Mouse (Mus musculus) layer of hippocampus, postnatal 14 days (tissue): ENCODE measurements at regions not wholly inside any gene's neighbourhood (a gene's known extent, or its start where the extent isn't known, plus 50 kb on each side); places are given as distances from the start of the nearest gene placed in this dataset.
"Not testable (repeated sequence)": the region's sequence is repeated elsewhere in the genome, so short reads cannot be mapped to it uniquely, and the experiment has no call there.

Source experiments
- DNase-seq, 2 experiments: peaks; one replicate each; pipeline ENCODE4 v3.0.0; 2021 to 2022; ENCODE audit warnings: low spot score in 2 of 2, mixed read lengths in 1 of 2

DNA sequence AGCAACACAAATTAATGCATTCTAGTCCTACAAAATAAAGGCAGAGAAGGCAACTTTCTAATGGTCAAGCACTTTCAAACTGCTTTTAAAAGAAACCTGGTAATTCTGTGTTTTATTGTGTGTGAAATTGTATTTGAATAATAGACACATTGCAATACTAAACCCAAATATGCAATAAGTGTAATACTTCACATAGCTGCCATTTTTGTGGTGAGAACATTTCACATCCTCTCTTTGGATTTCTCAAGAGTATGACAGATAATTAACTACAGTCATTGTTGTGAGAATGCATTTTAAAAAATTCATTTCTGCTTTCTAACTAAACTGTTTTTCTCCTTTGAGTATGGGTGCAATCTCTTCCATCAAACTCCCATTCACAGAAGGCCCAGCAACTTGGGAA is 256.4 kb downstream of the Sema3d start:
- DNase-seq: no peak

GRCm38 (mm10) chr5:12646269-12646668 is 263.1 kb downstream of the Sema3d start:
- DNase-seq: no peak

- no peak for DNase-seq
Measured at GRCm38 (mm10) chr5:12673666-12674065, 290.5 kb downstream of the Sema3d start.

- no peak for DNase-seq
Measured at GRCm38 (mm10) chr5:12674134-12674533, 290.9 kb downstream of the Sema3d start.

GRCm38 (mm10) chr5:12676712-12677111 is 293.5 kb downstream of the Sema3d start:
- no peak for DNase-seq

- DNase-seq: no peak
Measured at GRCm38 (mm10) chr5:12714894-12715293, 331.7 kb downstream of the Sema3d start.

DNA sequence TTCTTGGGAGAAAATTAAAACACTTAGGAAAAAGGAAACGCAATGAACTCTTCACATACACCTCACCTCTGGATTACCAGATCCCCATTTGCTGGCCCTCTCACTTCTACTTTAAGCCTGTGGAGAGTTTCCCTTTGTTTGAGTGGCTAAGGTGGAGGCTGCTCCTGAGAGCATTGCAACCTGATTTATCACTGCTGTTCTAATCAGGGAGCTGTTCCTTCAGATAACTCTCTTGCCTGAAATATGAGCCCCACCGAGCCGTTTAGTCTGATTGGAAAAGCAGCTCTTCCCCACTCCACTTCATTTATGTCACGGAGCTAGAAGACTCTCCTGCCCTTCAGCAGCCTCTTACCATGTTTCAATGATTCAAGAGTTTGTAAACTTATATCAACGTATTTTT is 368.3 kb downstream of the Sema3d start:
- DNase-seq: no peak

DNA sequence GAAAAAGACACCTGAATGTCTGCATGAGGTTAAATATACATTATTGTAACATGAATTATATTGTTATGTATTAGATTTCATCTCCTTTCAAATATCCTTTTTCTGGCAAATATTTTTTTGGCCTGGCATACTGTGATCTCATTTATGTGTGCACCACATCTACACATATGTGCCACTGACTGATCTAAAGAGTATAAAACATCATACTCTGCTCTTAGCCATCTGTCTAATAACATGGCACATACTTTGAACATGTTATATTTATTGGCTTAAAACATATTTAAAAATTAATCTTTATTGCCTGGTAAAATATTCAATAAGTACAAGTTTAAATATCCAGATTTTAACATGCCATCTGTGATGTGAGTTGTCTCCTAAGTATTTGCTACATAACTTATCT is 365.6 kb upstream of the Sema3a start:
- DNase-seq: no peak

DNA sequence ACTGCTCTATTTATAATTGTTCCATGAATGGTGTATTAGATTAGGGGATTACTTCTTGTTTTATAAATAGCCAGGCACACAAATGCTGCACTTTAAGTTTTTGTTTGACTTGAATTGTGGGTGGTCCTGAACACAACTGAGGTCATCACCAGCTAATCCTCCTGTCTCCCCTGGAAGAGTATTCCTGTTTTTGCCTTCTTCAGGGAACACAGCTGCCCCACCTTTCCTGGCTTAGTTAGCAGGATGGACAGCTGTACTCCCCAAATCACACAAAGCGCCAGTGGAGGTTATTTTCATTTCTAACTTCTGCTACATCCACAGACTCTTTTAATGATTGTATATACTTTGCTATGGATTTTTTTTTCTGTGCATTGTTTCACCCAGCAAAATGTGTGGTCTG is 357.8 kb upstream of the Sema3a start:
- DNase-seq: no peak

DNA sequence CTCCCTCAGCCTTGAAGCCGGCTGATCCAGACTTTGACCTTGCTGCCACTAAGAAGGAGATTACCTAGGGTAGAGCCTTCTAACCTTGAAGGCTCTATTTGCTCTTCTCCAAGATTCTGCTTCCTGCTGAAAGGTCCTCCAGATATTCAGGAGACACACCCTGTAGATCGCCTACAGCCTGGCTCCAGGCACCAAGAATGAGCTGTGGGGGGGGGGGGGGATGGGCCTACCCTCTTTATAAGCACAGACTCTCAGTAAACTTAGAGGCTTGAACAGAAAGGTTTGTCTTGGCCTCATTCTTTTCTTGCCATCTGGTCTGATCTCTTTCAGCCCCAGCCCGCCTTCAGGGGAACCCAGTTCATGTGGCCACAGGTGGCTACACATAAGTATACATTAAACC is 342.5 kb upstream of the Sema3a start:
- no peak for DNase-seq

DNA sequence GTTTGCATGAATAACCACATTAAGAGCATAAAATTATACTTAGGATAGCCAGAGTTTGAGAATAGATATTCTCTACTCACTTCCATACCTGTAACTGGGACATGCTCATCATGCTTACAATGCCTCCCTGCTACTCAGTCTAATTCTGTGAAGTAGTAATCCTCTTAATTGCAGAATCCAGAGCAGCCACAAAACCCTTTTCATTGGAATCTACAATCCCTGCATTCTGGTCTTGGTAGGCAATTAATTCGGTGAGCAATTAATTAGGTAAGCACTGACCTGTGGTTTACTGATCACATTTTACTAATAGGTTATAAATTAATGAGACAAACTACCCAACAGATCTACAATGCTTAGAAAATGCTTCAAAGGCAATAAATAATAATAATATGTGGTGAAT is 316.5 kb upstream of the Sema3a start:
- DNase-seq: no peak

- DNase-seq: peak in 1 of 2 experiments; percentile 10
Measured at GRCm38 (mm10) chr5:12809884-12810283, 315.3 kb upstream of the Sema3a start.

DNA sequence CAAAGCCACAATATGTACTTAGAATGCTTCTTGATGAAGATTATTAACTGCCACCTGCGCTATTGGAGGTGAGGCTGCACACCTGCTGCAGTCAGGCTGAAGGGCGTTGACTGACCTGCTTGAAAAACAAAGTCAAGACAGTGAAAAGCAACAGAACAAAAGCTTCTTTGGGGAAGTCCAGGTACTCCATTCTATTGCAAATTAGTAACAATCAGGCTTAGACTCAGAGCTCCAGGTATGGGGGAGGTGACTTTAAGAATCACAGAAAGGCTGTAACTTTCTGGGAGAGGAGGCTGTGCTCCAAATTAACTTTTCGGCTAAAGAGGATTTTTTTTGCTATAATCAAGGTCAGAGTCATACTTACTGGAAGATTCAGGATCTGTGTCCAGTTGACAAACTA is 278.0 kb upstream of the Sema3a start:
- DNase-seq: not testable (repeated sequence)

DNA sequence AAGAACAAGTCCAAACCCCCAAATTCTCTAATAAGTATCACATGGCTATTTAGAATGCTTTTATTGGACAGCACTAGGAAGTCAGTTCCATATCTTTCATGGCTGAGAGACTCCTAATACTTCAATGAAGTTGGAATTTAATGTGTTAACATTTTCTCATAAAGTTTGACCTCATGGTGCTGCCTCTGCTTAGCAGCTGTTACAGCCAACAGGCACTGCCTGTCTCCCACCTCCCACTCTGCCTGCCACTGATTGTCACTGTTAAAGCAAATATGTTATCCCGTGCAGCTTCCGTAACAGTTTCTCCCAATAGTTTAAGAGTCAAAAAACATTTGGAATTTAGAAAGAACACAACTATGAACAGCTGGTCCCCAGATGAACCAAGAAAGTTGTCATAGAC is 268.3 kb upstream of the Sema3a start:
- DNase-seq: peak in 1 of 2 experiments; percentile 13

GRCm38 (mm10) chr5:12868355-12869217 is 256.6 kb upstream of the Sema3a start:
- DNase-seq: no peak

DNA sequence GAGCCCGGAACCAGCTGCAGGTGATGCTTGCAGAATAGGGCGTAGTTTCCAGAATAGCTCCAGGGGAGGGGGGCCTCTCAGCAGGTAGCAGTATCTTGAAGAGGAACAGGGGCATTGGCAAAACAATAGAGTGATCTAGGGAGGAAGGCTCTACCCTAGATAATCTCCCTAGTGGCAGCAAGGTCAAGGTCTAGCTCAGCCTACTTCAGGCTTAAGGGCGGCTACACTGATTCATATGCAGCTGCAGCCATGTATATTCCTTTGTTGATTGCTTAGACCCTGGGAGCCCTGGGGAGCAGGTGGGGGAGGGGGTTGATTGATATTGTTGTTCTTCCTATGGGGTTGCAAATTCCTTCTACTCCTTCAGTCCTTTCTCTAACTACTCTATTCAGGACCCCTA is 252.3 kb upstream of the Sema3a start:
- no peak for DNase-seq

DNA sequence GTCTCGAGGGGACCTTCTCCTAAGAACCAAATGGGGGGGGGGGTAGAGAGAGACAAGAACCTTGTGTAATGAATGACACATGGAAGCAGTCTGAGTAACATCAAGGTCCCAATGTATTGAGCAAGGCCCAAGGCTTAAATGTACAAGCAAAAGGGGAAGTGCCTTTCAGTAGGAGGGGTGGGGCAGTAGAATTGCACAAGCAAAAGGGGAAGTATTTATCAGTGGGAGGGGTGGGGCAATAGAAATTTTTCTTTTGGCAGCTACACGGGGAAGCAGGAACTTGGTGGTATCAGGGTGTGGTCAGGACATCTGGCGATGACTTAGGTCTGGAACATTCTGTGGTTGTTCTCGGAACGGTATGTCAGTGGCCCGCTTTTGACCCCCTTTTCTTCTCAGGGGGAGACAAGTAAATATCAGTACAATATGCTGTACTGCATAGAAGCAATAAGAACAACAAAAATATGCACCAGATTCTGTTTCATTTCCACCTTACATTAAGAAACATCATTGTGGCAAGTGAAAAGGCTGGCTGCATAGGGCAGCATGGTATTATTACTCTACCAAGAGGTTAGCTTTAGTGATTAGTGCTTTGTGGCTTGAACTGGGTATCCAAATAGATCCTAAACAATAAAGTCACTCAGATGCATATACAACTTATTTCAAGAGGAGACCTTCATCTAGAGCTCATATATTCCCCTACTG is 247.5 kb upstream of the Sema3a start:
- DNase-seq: no peak

DNA sequence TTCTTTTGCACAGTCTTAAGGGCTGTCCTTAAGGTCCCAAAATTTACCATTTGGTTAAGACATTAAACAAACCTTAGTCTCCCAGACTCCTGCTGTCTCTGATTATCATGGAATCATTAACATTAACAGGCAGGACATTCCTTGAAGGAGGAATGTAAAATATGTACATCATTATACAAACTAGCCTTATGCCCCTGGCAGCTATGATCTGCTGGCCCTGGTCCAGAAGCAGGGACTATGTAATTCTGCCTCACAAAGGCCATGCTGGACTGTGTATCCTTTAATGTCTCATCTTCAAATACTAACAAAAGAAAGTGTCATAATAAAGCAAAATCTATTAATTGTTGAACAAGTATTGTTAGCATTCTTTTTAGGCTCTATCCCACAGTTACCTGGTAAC is 232.9 kb upstream of the Sema3a start:
- DNase-seq: no peak

DNA sequence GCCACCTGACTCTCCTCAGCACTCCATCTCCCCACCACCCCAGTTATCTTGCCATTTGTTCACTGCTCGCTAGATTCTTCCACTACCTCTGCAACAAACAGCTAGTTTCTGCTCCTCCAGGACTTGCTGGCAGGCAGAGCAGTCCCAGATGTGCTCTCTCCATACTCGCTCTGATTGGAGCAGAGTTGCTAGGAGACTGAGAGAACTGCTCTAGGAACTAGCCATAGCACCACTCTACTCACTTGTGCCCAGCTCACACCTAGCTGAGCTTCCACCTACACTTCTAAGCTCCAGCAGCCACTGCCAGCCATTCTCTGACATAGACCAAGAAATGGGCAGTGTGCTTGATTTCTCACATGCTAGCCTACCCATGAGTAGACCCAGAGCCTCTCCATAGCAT is 230.6 kb upstream of the Sema3a start:
- no peak for DNase-seq

DNA sequence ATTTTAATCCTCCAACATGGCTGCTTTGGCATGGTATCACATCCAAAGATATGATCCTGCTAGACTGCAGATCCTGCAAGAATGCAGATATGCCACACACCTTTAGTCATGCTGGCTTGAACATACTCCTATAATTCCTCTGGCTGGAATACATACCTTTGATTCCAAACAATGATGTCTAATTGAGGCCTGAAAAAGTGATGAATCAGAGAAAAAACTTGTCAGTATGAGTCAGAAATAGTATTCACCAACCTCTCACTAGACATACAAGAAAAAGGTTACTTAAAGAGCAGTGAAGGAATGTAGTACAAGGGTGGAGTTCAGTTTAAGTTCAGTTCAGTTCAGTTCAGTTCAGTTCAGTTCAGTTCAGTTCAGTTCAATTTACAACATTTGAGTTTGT is 214.5 kb upstream of the Sema3a start:
- no peak for DNase-seq

GRCm38 (mm10) chr5:12914395-12914794 is 210.8 kb upstream of the Sema3a start:
- no peak for DNase-seq

- DNase-seq: no peak
Measured at GRCm38 (mm10) chr5:12919335-12919734, 205.9 kb upstream of the Sema3a start.

DNA sequence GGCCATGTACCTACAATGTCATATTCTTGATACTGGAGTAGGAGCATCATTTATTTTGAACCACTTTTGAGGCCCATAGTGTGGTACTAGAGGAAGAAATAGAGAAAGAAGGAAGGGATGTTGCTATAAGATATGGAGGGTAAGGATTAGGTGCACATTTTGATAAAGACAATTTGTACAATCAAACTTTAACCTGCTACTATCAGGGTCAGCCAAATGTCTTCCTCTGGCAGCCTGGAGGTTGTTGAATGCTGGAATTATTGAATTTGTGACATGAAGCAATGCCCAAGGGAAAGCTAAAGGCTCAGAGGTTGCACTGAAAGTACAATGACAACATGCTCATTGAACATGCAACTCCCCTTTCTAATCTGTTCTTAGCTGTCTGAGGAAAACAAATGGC is 202.3 kb upstream of the Sema3a start:
- no peak for DNase-seq
